Mouse (Mus musculus) kidney, adult 2 months (tissue): ENCODE results near the gene Ogfod1. TPM values are rescaled to one million over a fixed set of nuclear protein-coding genes. Genes with fewer than 3 reads are reported as not detected.
"Not testable (repeated sequence)": the region's sequence is repeated elsewhere in the genome, so short reads cannot be mapped to it uniquely, and the experiment has no call there.

Experiments used
- DNase-seq: peaks from one replicate; pipeline ENCODE4 v3.0.0; 2021
- H3K27ac ChIP-seq: fragments of 200-500 bp; 2 replicates; pipeline ENCODE4 v1.5.1; 2012; ENCODE audit warnings: low read depth, low read length, control low read depth, inconsistent platforms; ENCODE audit not compliant: insufficient read depth
- H3K27me3 ChIP-seq: fragments of 200-500 bp; replicated peaks from 2 replicates; pipeline ENCODE4 v1.6.1; 2012; ENCODE audit warnings: mild to moderate bottlenecking, moderate library complexity, low read length, inconsistent platforms; ENCODE audit not compliant: control insufficient read depth, insufficient read depth
- H3K36me3 ChIP-seq: fragments of 200-500 bp; 2 replicates; pipeline ENCODE4 v1.6.1; 2012; ENCODE audit warnings: mild to moderate bottlenecking, moderate library complexity, low read length, inconsistent platforms; ENCODE audit not compliant: control insufficient read depth, insufficient read depth
- H3K4me1 ChIP-seq: fragments of 200-500 bp; 2 replicates; pipeline ENCODE4 v1.6.1; 2011; ENCODE audit warnings: low read length; ENCODE audit not compliant: control insufficient read depth, insufficient read depth
- H3K4me3 ChIP-seq: fragments of 200-500 bp; 2 replicates; pipeline ENCODE4 v1.5.1; 2011; ENCODE audit warnings: mild to moderate bottlenecking, low read depth, low read length, control low read depth; ENCODE audit not compliant: insufficient read depth
- CTCF ChIP-seq: fragments of 200-500 bp; conservative IDR thresholded peaks from 2 replicates; pipeline ENCODE4 v1.5.1; 2011; ENCODE audit warnings: low read depth, mild to moderate bottlenecking, control low read depth, low read length, moderate library complexity, mixed read lengths; ENCODE audit not compliant: insufficient read depth, insufficient read length
- POLR2A ChIP-seq: fragments of 200-500 bp; IDR thresholded peaks from one replicate; pipeline ENCODE4 v1.6.1; 2011; ENCODE audit warnings: low read depth, low read length, control low read depth
- WGBS: fragments of 180-500 bp; shearing (Covaris S2); methylation state at CpG from one replicate; pipeline ENCODE4 v1.1.7; 2018; 5-methylcytosine and 5-hydroxymethylcytosine counted together
- polyA plus RNA-seq: library from polyadenylated mRNA; depleted of rRNA; stranded (reverse); fragments of >200 nt; gene quantifications from 2 replicates; pipeline ENCODE4 v1.2.3, GENCODE M21; 2012

Ogfod1 gene
- polyA plus RNA-seq, 1 experiment: 8.7 TPM

- peaks cover 28% of the 10 kb centered on the region for H3K4me1 ChIP-seq
- H3K4me3 ChIP-seq: peak within 1 kb of the TSS; percentile 96
- H3K27ac ChIP-seq: peak within 1 kb of the TSS; percentile 90
- DNase-seq: peak; percentile 75
- no peaks in the 10 kb centered on the region for H3K27me3 ChIP-seq
- no peaks in the 10 kb centered on the region for H3K36me3 ChIP-seq
- TF ChIP-seq CTCF: peak; percentile 32; the same call in 1 of the 2 replicates
- TF ChIP-seq POLR2A: no peak
- 3% methylated on average over 102 of the region's 130 CpGs for WGBS
These were observed 24.7 kb upstream of the Ogfod1 start, which contains the start of gene Amfr for GRCm38 (mm10) chr8:94012013-94012951. Gene Amfr, minus strand, starts transcription at chr8:94012842.

- Histone ChIP-seq H3K4me3 (peak overlapping the region; percentile 96), H3K4me1 (peaks cover 25% of the 10 kb centered on the region), H3K27me3 (no peaks in the 10 kb centered on the region), H3K36me3 (no peaks in the 10 kb centered on the region), H3K27ac (peak overlapping the region; percentile 69)
- no peak for TF ChIP-seq POLR2A
- TF ChIP-seq CTCF: no peak
- peak; percentile 50 for DNase-seq
- 31% methylated on average over 7 of the region's 7 CpGs for WGBS
These were observed 23.9 kb upstream of the Ogfod1 start for GRCm38 (mm10) chr8:94013026-94013612.

GRCm38 (mm10) chr8:94023916-94024315, 13.1 kb upstream of the Ogfod1 start:
- Histone ChIP-seq H3K27ac (no peak overlapping the region), H3K4me1 (no peaks in the 10 kb centered on the region), H3K4me3 (no peak overlapping the region), H3K36me3 (peaks cover 9% of the 10 kb centered on the region), H3K27me3 (no peaks in the 10 kb centered on the region)
- no peak for DNase-seq
- TF ChIP-seq CTCF (no peak), POLR2A (no peak)
- 97% methylated on average over 6 of the region's 6 CpGs for WGBS

- TF ChIP-seq CTCF: no peak
- TF ChIP-seq POLR2A: no peak
- Histone ChIP-seq H3K4me3 (no peak overlapping the region), H3K27me3 (no peaks in the 10 kb centered on the region), H3K4me1 (no peaks in the 10 kb centered on the region), H3K36me3 (peaks cover 6% of the 10 kb centered on the region), H3K27ac (no peak overlapping the region)
- 83% methylated on average over 9 of the region's 9 CpGs for WGBS
- DNase-seq: no peak
These were observed 7.3 kb upstream of the Ogfod1 start for GRCm38 (mm10) chr8:94029701-94030100.

GRCm38 (mm10) chr8:94033601-94034000, 3.4 kb upstream of the Ogfod1 start:
- TF ChIP-seq POLR2A (no peak), CTCF (no peak)
- H3K27ac ChIP-seq: no peak overlapping the region
- DNase-seq: no peak
- H3K36me3 ChIP-seq: no peaks in the 10 kb centered on the region
- H3K27me3 ChIP-seq: no peaks in the 10 kb centered on the region
- no peak overlapping the region for H3K4me3 ChIP-seq
- WGBS: 81% methylated on average over 3 of the region's 3 CpGs
- peaks cover 5% of the 10 kb centered on the region; the same call in 1 of the 2 replicates for H3K4me1 ChIP-seq

GRCm38 (mm10) chr8:94035200-94035599, 1.8 kb upstream of the Ogfod1 start:
- peak; percentile 17 for DNase-seq
- no peaks in the 10 kb centered on the region for H3K27me3 ChIP-seq
- H3K27ac ChIP-seq: no peak overlapping the region
- TF ChIP-seq CTCF: no peak
- TF ChIP-seq POLR2A: no peak
- H3K4me3 ChIP-seq: no peak overlapping the region
- H3K36me3 ChIP-seq: no peaks in the 10 kb centered on the region
- 39% methylated on average over 5 of the region's 5 CpGs for WGBS
- H3K4me1 ChIP-seq: peaks cover 5% of the 10 kb centered on the region; the same call in 1 of the 2 replicates

GRCm38 (mm10) chr8:94036541-94036940, 457 bp upstream of the Ogfod1 start:
- peak overlapping the region; percentile 70 for H3K4me3 ChIP-seq
- peak; percentile 67 for DNase-seq
- WGBS: under 1% methylated on average over 30 of the region's 32 CpGs
- H3K4me1 ChIP-seq, H3K27me3 ChIP-seq, H3K36me3 ChIP-seq: not testable (repeated sequence)
- 0 out of 2 replicates have a peak overlapping the region, but pooled peaks have one; percentile 55 for H3K27ac ChIP-seq
